Mouse (Mus musculus): ENCODE results near the gene Lamc2.
"Not testable (repeated sequence)": the region's sequence is repeated elsewhere in the genome, so short reads cannot be mapped to it uniquely, and the experiment has no call there.

Lamc2 gene

DNA sequence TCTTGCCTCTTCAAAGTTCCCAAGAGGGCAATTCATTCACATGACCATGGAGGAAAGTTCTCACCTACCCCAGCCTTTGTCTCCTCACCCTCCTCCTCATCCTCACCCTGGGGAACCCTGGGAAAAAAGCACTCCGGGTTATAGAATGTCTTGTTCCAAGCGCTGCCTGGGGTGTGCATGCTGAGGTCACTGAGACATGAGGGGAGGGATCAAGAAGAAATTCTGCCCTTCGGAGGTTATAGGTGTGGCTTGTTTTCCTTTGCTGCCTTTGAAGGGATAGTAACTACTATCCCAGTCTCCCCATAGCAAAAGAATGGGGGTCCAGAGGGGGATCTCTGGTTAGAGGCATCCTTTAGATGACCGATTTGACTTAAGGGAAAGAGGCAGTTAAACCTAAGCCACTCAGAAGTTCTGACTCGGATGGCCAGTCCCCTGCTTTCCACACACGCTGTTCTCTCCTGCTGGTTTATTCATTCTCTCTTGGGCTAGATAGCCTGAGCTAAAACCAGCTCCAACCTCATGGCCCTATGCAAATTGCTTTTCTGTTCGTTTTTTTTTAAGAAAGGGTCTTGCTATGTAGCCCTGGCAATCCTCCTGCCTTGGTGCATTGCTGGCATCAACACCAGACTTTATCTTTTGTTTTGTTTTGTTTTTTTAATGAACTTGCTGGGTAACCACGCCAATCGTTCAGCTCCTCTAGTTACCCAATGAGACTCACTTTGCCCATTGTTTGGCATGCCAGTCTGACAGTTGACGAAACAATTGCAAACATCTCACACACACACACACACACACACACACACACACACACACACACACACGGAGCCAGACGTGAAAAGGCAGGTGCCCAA is 91.8 kb downstream of the Lamc2 start:
- no peak for DNase-seq (ENCODE audit: low spot score)

DNA sequence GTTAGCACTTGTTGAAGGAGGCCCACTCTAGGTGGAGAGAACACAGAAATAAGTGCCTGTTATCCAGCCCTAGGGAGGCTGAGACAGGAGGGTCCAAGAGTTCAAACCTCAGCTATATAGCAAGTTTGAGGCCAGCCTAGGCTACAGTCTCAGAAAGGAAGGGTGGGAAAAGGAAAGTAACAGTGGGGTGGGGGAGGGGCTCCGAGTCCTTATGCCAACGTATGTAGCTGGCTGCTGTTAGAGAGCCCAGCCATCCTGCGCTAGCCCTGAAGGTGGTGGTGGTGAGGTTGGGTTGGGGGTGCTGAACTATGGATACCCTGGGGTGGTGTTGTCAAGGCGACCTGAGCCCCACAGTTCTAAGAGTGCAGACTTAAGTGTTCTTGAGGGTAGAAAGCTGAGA is 92.7 kb downstream of the Lamc2 start:
- no peak for DNase-seq (ENCODE audit: low spot score)

DNA sequence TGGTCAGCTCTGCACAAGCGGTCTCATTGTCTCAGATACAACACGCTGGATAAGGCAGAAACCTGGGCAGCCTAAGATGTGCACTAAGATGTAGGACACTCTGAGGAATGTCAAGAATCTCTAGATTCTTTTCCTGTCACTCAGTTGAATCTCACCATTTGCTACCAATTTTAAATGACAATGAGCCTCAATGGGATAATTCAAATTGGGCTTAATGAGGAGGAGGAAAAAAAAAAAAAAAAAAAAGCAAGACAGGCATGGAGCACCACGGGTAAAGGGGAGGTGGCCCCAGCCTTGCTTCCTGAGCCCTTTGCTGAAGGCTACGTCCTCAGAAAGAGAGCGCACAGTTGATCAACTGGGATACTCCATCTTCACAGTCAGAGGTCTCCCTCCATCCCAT is 93.1 kb downstream of the Lamc2 start:
- no peak for DNase-seq (ENCODE audit: low spot score)

DNA sequence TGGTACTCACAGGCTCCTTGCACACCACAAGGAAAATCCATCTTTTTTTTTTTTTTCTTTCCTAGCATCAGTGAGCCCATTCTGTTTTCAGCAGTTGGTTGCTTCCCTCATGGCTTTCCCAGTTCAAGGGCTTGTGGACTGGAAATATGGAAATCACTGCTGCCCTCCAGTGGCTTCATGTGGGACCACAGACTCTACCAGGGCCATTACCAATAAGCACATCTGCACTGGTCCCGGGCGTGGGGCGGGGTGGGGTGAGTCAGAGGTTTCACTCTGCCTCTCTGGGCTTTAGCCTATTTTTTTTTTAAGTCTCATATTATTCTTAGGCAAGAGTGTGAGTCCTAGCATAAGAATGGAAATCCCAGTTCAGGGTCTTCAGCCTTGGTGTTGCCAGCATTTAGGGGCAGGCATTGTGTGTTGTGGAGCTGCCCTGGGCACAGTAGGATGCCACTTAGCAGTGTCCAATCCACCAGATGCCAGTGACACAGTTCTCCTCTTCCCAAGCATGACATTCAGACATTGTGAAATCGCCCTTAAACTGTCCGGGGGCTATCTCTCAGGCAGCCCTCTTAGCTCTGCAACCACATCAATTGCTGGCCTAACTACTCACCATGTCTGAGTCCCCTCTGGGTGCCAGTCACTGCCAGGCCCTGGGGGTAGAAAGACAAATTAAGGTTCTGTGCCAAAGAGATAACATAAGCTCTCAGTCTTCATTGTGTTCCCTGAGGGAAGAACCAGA is 93.8 kb downstream of the Lamc2 start:
- DNase-seq (ENCODE audit: low spot score) = peak; percentile 84

DNA sequence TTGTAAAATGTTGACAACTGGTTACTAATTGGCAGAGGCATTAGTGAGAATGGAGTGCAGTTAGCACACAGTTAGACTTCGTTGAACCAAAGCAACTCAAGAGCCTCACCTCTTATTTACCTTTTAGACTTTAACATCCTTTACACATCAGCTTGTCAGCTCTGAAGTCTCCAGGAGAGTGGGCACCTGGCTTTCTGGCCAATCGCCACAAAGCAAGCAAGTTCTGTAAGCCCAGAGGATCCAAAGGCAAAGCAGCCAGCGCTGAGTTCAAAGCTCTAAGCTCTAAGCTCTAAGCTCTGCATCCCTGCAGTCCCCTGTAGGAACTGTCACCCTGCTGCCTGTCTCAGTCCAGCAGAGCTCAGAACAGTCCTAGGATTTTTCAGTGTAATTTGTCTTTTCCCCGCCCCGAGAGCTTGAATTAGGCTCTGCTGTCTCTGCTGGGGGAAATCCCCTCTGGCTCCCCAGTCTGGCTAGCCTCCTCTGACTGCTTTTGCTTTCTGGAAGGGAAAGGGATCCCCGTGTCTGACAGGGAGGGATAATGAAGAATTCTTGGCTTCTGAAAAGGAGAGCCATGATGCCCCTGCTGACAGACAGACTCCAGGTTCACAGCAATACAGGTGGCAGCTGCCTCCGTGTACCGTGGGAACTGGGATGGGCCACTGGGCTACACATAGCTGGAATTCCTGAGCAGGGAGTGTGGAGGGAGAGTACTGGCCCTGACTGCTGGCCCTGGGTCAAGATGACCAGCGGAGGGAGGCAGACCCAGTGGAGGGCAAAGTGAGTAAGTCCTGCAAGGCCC is 94.6 kb downstream of the Lamc2 start:
- DNase-seq (ENCODE audit: low spot score) = peak; percentile 65

DNA sequence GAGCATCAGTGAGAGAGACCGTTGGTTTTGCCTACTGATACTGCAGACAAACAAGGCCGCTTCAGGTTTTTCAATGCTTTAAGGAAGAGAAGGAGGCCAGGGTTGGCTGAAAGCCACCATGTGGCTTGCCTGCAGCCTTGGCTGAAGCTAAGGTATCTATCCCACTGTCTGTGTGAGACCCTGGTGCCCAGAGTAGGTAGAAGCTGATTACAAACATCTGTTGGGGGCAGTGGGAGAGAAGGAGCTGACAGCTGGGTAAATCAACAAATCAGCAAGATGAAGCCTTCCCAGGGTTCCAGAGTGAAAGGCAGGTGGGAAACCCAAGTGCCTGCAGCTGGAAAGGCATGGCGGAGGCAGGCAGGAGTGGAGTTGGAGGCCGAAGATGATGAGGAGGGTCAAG is 95.4 kb downstream of the Lamc2 start:
- DNase-seq (ENCODE audit: low spot score) = no peak

DNA sequence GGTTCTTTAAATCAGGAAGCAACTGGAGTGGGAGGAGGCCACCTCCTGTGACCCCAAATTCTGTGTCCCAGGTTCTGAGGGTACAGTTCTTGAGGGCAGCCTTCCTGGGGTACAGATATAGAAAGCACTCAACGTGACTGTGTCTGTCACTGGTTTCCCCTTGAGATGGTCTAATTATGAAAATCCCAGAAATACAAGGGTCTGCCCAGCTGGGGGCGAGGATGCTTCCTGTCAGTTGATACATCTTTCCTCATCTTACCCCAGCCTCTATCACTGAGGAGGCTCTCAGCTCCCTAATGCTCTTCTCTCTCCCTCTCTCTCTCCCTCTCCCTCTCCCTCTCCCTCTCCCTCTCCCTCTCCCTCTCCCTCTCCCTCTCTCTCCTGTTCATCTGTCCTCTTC is 96.2 kb downstream of the Lamc2 start:
- DNase-seq (ENCODE audit: low spot score) = no peak

DNA sequence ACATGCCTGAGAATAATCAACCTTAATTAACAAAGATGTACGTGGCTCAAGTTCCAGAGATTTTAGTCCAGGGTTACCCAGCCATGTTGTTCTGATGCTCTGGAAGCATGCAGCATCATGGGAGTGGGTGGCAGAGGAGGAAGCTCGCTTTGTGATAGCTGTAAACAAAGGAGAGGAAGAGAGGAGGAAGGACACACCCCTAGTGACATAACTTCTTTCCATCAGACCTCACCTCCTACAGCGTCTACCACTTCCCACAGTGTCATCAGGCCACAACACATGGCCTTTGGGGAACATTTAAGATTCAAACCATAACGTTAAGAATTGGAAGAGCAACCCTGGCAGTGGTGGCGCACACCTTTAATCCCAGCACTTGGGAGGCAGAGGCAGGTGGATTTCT is 98.5 kb downstream of the Lamc2 start:
- DNase-seq (ENCODE audit: low spot score) = no peak

DNA sequence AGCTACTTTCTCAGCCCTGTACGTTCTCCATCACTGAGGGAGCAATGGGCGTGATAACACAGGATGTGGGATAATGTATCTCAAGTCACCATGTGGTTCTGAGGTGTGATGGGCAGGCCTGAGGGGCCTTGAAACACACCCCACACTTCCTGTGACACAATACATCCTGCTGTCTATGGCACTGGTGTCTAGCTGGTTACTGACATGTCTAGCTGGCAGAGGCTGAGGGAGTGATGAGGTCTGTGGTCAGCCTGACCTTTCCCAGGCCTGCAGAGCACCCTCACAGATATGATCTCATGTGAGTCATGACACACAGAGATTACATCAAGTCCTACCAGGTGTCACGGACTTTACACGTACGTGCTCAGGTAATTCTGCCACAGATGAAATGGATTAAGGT is 101.0 kb downstream of the Lamc2 start:
- no peak for DNase-seq (ENCODE audit: low spot score)

DNA sequence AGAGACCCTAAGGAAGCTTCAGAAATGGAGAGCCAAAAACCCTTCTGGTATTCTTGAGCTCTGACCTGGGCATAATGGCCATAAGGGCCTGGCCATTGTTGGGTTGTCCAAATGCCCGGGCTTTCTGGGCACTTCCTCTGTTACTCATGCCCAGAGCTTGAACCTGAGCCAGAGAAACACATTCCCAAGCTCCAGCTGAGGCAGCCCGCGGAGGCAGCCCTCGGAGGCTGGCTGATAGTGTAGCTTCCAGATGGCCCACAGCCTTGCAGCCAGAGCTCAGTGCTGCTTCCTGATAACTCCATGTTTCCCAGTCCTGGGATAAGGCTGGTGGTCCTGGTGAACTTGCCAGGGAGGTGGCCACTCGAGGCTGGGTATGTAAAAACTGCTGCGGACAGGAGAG is 102.1 kb downstream of the Lamc2 start:
- DNase-seq (ENCODE audit: low spot score) = no peak

DNA sequence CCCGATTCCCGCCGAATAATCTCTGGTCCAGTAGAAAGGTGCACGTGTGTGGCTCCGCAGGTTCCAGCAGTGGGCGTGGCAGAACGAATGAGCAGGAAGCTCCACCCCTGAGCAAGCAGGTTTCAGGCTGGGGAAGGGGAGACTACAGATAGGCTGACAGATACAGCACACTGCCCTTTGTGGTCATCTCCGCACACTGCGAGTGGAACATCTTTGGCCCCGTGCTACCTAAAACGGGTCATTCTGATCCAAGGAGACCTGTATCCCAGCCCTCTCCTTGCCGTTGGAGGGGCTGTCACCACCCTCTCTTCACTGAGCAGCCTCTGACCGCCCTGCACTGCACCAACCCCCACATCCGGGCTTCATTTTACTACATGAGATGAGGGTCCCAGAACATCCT is 103.0 kb downstream of the Lamc2 start:
- not testable (repeated sequence) for DNase-seq (ENCODE audit: low spot score)

DNA sequence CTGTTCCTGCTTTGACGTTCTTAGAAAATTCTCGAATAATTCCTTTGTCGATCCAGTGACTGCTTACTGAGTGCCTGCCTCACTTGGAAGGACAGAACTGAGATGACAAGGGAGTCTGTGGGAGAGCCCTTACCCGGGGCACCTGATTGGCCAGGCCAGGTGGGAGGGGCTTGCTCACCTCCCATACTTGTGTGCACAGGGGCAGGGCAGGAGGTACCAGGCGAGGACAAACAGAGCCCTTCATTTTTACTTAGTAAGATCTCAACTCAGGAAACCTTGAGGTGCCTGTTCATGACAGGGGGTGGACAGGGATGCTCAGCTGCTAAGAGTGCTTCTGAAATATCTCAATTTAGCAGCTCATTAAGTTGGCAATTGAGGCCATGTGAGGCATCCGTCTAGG is 110.3 kb downstream of the Lamc2 start:
- no peak for DNase-seq (ENCODE audit: low spot score)

DNA sequence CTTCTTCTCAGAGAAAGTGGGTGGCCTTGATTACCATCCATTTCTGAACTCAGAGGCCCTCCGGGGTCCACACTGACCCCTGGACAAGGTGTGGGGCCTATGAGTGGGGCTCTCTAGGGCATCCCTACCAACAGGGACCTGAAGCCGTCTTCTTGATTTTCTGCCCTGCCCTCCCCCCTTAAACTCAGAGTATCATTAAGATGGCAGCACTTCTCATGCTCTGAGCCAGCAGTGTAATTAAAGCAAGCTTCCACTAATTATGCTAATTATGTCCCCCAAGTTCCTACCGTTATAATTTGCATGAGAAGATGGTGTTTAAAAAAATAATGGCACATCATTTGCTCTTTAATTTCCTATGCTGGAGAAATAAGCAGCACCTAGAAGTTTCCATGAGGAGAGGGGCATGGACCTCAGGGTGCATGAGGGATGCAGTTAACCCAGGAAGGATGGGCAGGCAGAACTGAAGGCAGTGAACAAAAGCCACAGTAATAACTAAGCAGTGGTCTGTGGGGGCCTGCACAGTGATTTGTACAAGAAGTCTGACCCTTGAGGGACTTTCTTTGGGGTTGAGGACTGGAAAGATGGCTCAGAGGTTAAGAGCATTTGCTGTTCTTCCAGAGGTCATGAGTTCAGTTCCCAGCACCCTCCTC is 111.0 kb downstream of the Lamc2 start:
- no peak for DNase-seq (ENCODE audit: low spot score)

DNA sequence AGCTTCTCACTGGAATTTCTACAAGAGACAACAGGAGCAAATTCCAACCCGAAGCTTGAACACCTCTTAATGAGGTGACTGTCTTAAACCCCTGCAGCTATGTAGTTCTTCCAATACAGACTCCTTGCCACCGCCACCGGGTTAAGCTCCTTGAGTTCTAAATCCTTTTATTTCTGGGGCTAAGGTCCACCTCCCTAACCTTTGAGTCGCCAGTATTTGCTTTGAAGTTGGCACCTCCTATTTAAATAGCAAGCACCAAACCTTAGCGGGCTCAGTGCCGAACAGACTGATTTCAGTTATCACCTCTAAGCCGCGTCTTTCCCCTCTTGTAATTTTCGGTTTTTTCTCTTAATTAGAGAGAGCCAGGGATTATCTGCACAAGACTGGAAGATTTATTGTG is 112.8 kb downstream of the Lamc2 start:
- no peak for DNase-seq (ENCODE audit: low spot score)
